ENCODE assay signal across 8 mouse cellular contexts in genomic region chr1:149856720-149857119, GRCm38 (mm10).
DNase-seq lines count a peak whose midpoint lies in the region; ATAC-seq and TF ChIP-seq lines count a peak whose summit lies in the region.

No protein-coding gene starts in this region.

- H3K27me3 ChIP-seq in heart, embryonic 11.5 days (ENCODE audit: control insufficient read depth, insufficient read depth, low read length) = no peaks in the 10 kb centered on the region
- H3K27me3 ChIP-seq in liver, adult 2 months (ENCODE audit: control insufficient read depth, insufficient read depth, low read length) = no peaks in the 10 kb centered on the region

- H3K9me3 ChIP-seq in heart, embryonic 11.5 days (replicated peaks; ENCODE audit: control insufficient read depth, low read length) = no peaks in the 10 kb centered on the region

- H3K79me2 ChIP-seq in liver, adult 2 months (ENCODE audit: control insufficient read depth, insufficient read depth, low read length) = no peaks in the 10 kb centered on the region

- H3K4me2 ChIP-seq in heart, embryonic 11.5 days = no peak overlapping the region

- no peak overlapping the region for H3K4me3 ChIP-seq in heart, embryonic 11.5 days (ENCODE audit: low read depth, low read length)
- H3K4me3 ChIP-seq in liver, adult 2 months (ENCODE audit: insufficient read depth, low read depth, low read length) = no peak overlapping the region

- 25% methylated on average over 9 of the region's 9 CpGs for WGBS in heart, embryonic 11.5 days (ENCODE audit: insufficient replicate concordance)
- 22% methylated on average over 9 of the region's 9 CpGs for WGBS in liver, adult 2 months

- peak; percentile 98 for DNase-seq in heart, adult 11 months
- peak; percentile 35 for DNase-seq in adrenal gland, adult 8-10 months
- DNase-seq in forelimb bud, embryonic 11.5 days (ENCODE audit: low read depth, low spot score) = peak; percentile 31
- DNase-seq in kidney, adult 8-10 months = peak; percentile 16 to 59
- DNase-seq in liver, adult 2 months (ENCODE audit: extremely low read depth, low read depth, low spot score) = peak; percentile 5
- peak; percentile 6 for DNase-seq in ovary, adult 18-20 months (ENCODE audit: low spot score)
- peak; percentile 4 to 42 for DNase-seq in thymus, postnatal 10 days (ENCODE audit: low spot score in 2 of 2)

- no peak for ATAC-seq in heart, embryonic 11.5 days (replicated peaks; ENCODE audit: insufficient number of reproducible peaks, low FRiP score, low TSS enrichment)

- no peak overlapping the region for H3K27ac ChIP-seq in heart, embryonic 11.5 days (ENCODE audit: low read depth, low read length)
- H3K27ac ChIP-seq in liver, adult 2 months (replicated peaks; ENCODE audit: insufficient read depth, low read depth, low read length) = no peak overlapping the region

- H3K4me1 ChIP-seq in heart, embryonic 11.5 days (ENCODE audit: control insufficient read depth, insufficient read depth, low read length) = no peaks in the 10 kb centered on the region
- H3K4me1 ChIP-seq in liver, adult 2 months (ENCODE audit: control insufficient read depth, insufficient read depth, low read length) = no peaks in the 10 kb centered on the region

- H3K36me3 ChIP-seq in heart, embryonic 11.5 days (ENCODE audit: control insufficient read depth, insufficient read depth, low read length) = no peaks in the 10 kb centered on the region
- H3K36me3 ChIP-seq in liver, adult 2 months (ENCODE audit: control insufficient read depth, insufficient read depth, low read length) = no peaks in the 10 kb centered on the region

- no peak for TF ChIP-seq POLR2A in liver, adult 2 months (IDR thresholded peaks at IDR 0.05; ENCODE audit: extremely low read depth, insufficient read depth, low read length)

- no peak overlapping the region for H3K9ac ChIP-seq in heart, embryonic 11.5 days (ENCODE audit: low read depth, low read length)
- no peak overlapping the region for H3K9ac ChIP-seq in liver, adult 2 months (ENCODE audit: low read depth, low read length)

- TF ChIP-seq CTCF in liver, adult 2 months (IDR thresholded peaks at IDR 0.05; ENCODE audit: low read depth, low read length) = peak; percentile 70

Comparison
In these comparisons a context has a peak if more than half of its experiments do, and no peak if none do; other contexts are left out.
1. DNase-seq: peak in every context shown above with its lines; median percentile 98 in heart, adult 11 months; 38 in kidney, adult 8-10 months; 35 in adrenal gland, adult 8-10 months; 31 in forelimb bud, embryonic 11.5 days; 23 in thymus, postnatal 10 days; 6 in ovary, adult 18-20 months; 5 in liver, adult 2 months.